Mouse (Mus musculus): ENCODE results near the gene Cox19. TPM values are rescaled to one million over a fixed set of nuclear protein-coding genes. Genes with fewer than 3 reads are reported as not detected.

The Cox19 gene
- polyA plus RNA-seq, 1 experiment from 2014 or later, result 98.3 TPM

GRCm38 (mm10) chr5:139367884-139368458 lies 16.8 kb upstream of the Cox19 start:
- WGBS, result 93% methylated on average over 4 of the region's 4 CpGs
- Histone ChIP-seq H3K27ac (no peak overlapping the region), H3K36me3 (no peaks in the 10 kb centered on the region), H3K9me3 (no peaks in the 10 kb centered on the region), H3K27me3 (no peaks in the 10 kb centered on the region), H3K9ac (no peak overlapping the region), H3K4me1 (peaks cover 38% of the 10 kb centered on the region), H3K4me3 (no peak overlapping the region), H3K4me2 (replicated peaks) (no peak overlapping the region)
- no peak for ATAC-seq (ENCODE audit: low FRiP score, low read depth)

- Histone ChIP-seq H3K4me1 (peaks cover 30% of the 10 kb centered on the region), H3K9ac (no peak overlapping the region), H3K36me3 (0 out of 2 replicates have a peak, but pooled peaks cover 4% of the 10 kb centered on the region), H3K27ac (no peak overlapping the region), H3K4me3 (no peak overlapping the region), H3K27me3 (no peaks in the 10 kb centered on the region), H3K4me2 (replicated peaks) (no peak overlapping the region), H3K9me3 (no peaks in the 10 kb centered on the region)
- ATAC-seq (ENCODE audit: low FRiP score, low read depth), result no peak
- WGBS, result 78% methylated on average over 11 of the region's 11 CpGs
Measured at GRCm38 (mm10) chr5:139366484-139366883, 15.3 kb upstream of the Cox19 start.

- no peak overlapping the region for H3K27ac ChIP-seq
- H3K27me3 ChIP-seq, result no peaks in the 10 kb centered on the region
- no peak for ATAC-seq (ENCODE audit: low FRiP score, low read depth)
- 87% methylated on average over 1 of the region's 1 CpGs for WGBS
- H3K9ac ChIP-seq, result no peak overlapping the region
- 0 out of 2 replicates have a peak, but pooled peaks cover 4% of the 10 kb centered on the region for H3K36me3 ChIP-seq
- H3K9me3 ChIP-seq, result no peaks in the 10 kb centered on the region
- no peak overlapping the region for H3K4me2 ChIP-seq (replicated peaks)
- H3K4me1 ChIP-seq, result peaks cover 26% of the 10 kb centered on the region
- no peak overlapping the region for H3K4me3 ChIP-seq
Measured at GRCm38 (mm10) chr5:139365827-139366226, 14.6 kb upstream of the Cox19 start.

GRCm38 (mm10) chr5:139364911-139365571 lies 13.8 kb upstream of the Cox19 start:
- no peaks in the 10 kb centered on the region for H3K27me3 ChIP-seq
- WGBS, result 31% methylated on average over 5 of the region's 5 CpGs
- H3K4me2 ChIP-seq (replicated peaks), result peak overlapping the region; percentile 31; the same call in 1 of the 2 replicates
- no peaks in the 10 kb centered on the region for H3K9me3 ChIP-seq
- H3K9ac ChIP-seq, result peak overlapping the region; percentile 14; the same call in 1 of the 2 replicates
- peaks cover 18% of the 10 kb centered on the region for H3K4me1 ChIP-seq
- H3K4me3 ChIP-seq, result no peak overlapping the region
- no peak for ATAC-seq (ENCODE audit: low FRiP score, low read depth)
- peak overlapping the region; percentile 58; the same call in 1 of the 2 replicates for H3K27ac ChIP-seq
- H3K36me3 ChIP-seq, result 0 out of 2 replicates have a peak, but pooled peaks cover 4% of the 10 kb centered on the region

- Histone ChIP-seq H3K36me3 (0 out of 2 replicates have a peak, but pooled peaks cover 4% of the 10 kb centered on the region), H3K9me3 (no peaks in the 10 kb centered on the region), H3K9ac (peak overlapping the region; percentile 14; the same call in 1 of the 2 replicates), H3K27ac (peak overlapping the region; percentile 58; the same call in 1 of the 2 replicates), H3K27me3 (no peaks in the 10 kb centered on the region), H3K4me3 (no peak overlapping the region), H3K4me2 (replicated peaks) (peak overlapping the region; percentile 31; the same call in 1 of the 2 replicates), H3K4me1 (peaks cover 15% of the 10 kb centered on the region)
- ATAC-seq (ENCODE audit: low FRiP score, low read depth), result peak; percentile 54; the same call in 1 of the 2 replicates
- WGBS, result 23% methylated on average over 12 of the region's 12 CpGs
Measured at GRCm38 (mm10) chr5:139364260-139364910, 13.2 kb upstream of the Cox19 start.

GRCm38 (mm10) chr5:139363858-139364257 lies 12.6 kb upstream of the Cox19 start:
- Histone ChIP-seq H3K27ac (no peak overlapping the region), H3K4me2 (replicated peaks) (no peak overlapping the region), H3K9me3 (no peaks in the 10 kb centered on the region), H3K4me3 (no peak overlapping the region), H3K4me1 (peaks cover 15% of the 10 kb centered on the region), H3K27me3 (no peaks in the 10 kb centered on the region), H3K36me3 (0 out of 2 replicates have a peak, but pooled peaks cover 4% of the 10 kb centered on the region), H3K9ac (no peak overlapping the region)
- no peak for ATAC-seq (ENCODE audit: low FRiP score, low read depth)
- WGBS, result 69% methylated on average over 7 of the region's 7 CpGs

- H3K9me3 ChIP-seq, result no peaks in the 10 kb centered on the region
Measured at GRCm38 (mm10) chr5:139359244-139359643, 8.0 kb upstream of the Cox19 start.

GRCm38 (mm10) chr5:139358653-139359052 lies 7.4 kb upstream of the Cox19 start:
- Histone ChIP-seq H3K4me2 (replicated peaks) (no peak overlapping the region), H3K9me3 (no peaks in the 10 kb centered on the region), H3K27me3 (no peaks in the 10 kb centered on the region), H3K4me3 (no peak overlapping the region), H3K27ac (no peak overlapping the region), H3K36me3 (0 out of 2 replicates have a peak, but pooled peaks cover 4% of the 10 kb centered on the region), H3K9ac (no peak overlapping the region), H3K4me1 (peaks cover 13% of the 10 kb centered on the region)
- 0 out of 2 replicates have a peak, but pooled peaks have one; percentile 25 for ATAC-seq (ENCODE audit: low FRiP score, low read depth)
- WGBS, result 82% methylated on average over 2 of the region's 2 CpGs

More at GRCm38 (mm10) chr5:139359244-139359643, 8.0 kb upstream of the Cox19 start:
- H3K27ac ChIP-seq, result no peak overlapping the region
- no peak overlapping the region for H3K4me3 ChIP-seq
- H3K4me2 ChIP-seq (replicated peaks), result no peak overlapping the region
- peaks cover 13% of the 10 kb centered on the region for H3K4me1 ChIP-seq
- H3K27me3 ChIP-seq, result no peaks in the 10 kb centered on the region
- 0 out of 2 replicates have a peak, but pooled peaks cover 4% of the 10 kb centered on the region for H3K36me3 ChIP-seq
- WGBS, result 93% methylated on average over 5 of the region's 5 CpGs
- no peak overlapping the region; the same call in 1 of the 2 replicates for H3K9ac ChIP-seq
- no peak for ATAC-seq (ENCODE audit: low FRiP score, low read depth)

- no peak overlapping the region for H3K9ac ChIP-seq
- H3K27ac ChIP-seq, result no peak overlapping the region
- H3K4me3 ChIP-seq, result no peak overlapping the region
- no peak overlapping the region for H3K4me2 ChIP-seq (replicated peaks)
- no peaks in the 10 kb centered on the region for H3K9me3 ChIP-seq
- H3K36me3 ChIP-seq, result no peaks in the 10 kb centered on the region
- no peak for ATAC-seq (ENCODE audit: low FRiP score, low read depth)
- H3K27me3 ChIP-seq, result peaks cover 5% of the 10 kb centered on the region; the same call in 1 of the 2 replicates
- WGBS, result 32% methylated on average over 19 of the region's 19 CpGs
- peaks cover 29% of the 10 kb centered on the region for H3K4me1 ChIP-seq
Measured at GRCm38 (mm10) chr5:139355235-139355772, 4.1 kb upstream of the Cox19 start.

- ATAC-seq (ENCODE audit: low FRiP score, low read depth), result no peak
- Histone ChIP-seq H3K4me1 (peaks cover 29% of the 10 kb centered on the region), H3K9me3 (no peaks in the 10 kb centered on the region), H3K4me3 (no peak overlapping the region), H3K27ac (no peak overlapping the region), H3K9ac (no peak overlapping the region), H3K4me2 (replicated peaks) (no peak overlapping the region), H3K36me3 (no peaks in the 10 kb centered on the region), H3K27me3 (peaks cover 5% of the 10 kb centered on the region; the same call in 1 of the 2 replicates)
- WGBS, result 81% methylated on average over 11 of the region's 11 CpGs
Measured at GRCm38 (mm10) chr5:139353946-139354345, 2.7 kb upstream of the Cox19 start.

- no peaks in the 10 kb centered on the region for H3K36me3 ChIP-seq
- WGBS, result 56% methylated on average over 10 of the region's 10 CpGs
- no peak overlapping the region for H3K4me3 ChIP-seq
- H3K4me2 ChIP-seq (replicated peaks), result no peak overlapping the region
- no peak for ATAC-seq (ENCODE audit: low FRiP score, low read depth)
- H3K4me1 ChIP-seq, result peaks cover 29% of the 10 kb centered on the region
- H3K9ac ChIP-seq, result no peak overlapping the region
- H3K9me3 ChIP-seq, result no peaks in the 10 kb centered on the region
- peaks cover 5% of the 10 kb centered on the region; the same call in 1 of the 2 replicates for H3K27me3 ChIP-seq
- H3K27ac ChIP-seq, result no peak overlapping the region
Measured at GRCm38 (mm10) chr5:139353496-139353895, 2.3 kb upstream of the Cox19 start.
